Mouse (Mus musculus) CH12.LX (cell line): ENCODE data around the gene Akt3. TPM values are rescaled to one million over a fixed set of nuclear protein-coding genes. Genes with fewer than 3 reads are reported as not detected.

Experiments
- DNase-seq: peaks from one replicate; pipeline ENCODE4 v3.0.0-alpha.2; 2013; ENCODE audit errors: extremely low read depth
- H3K27ac ChIP-seq: 2 replicates; pipeline ENCODE4 v1.5.1; 2012; ENCODE audit warnings: low read depth, mild to moderate bottlenecking, control low read depth, moderate library complexity; ENCODE audit not compliant: insufficient read depth
- H3K27me3 ChIP-seq: replicated peaks from 2 replicates; pipeline ENCODE3; 2012; ENCODE audit warnings: inconsistent platforms
- H3K36me3 ChIP-seq, 2 experiments: replicated peaks in 1 of 2; 2 replicates each; pipeline versions ENCODE3 to v1.6.1; 2012; ENCODE audit warnings: inconsistent platforms in 1 of 2, low read length in 1 of 2, mild to moderate bottlenecking in 1 of 2, mixed read lengths in 1 of 2, moderate library complexity in 1 of 2; ENCODE audit not compliant: control insufficient read depth in 1 of 2, insufficient read depth in 1 of 2
- H3K4me1 ChIP-seq, 2 experiments: 2 replicates each; pipeline ENCODE4 v1.6.1; 2012; ENCODE audit warnings: inconsistent platforms in 1 of 2, moderate library complexity in 1 of 2; ENCODE audit not compliant: insufficient read depth in 2 of 2, control insufficient read depth in 1 of 2
- H3K4me2 ChIP-seq: 2 replicates; pipeline ENCODE4 v1.6.1; 2012; ENCODE audit warnings: low read depth, mild to moderate bottlenecking, control low read depth; ENCODE audit not compliant: poor library complexity, insufficient read depth, severe bottlenecking
- H3K4me3 ChIP-seq, 3 experiments: fragments of 150-350 bp in 1 of 3; sonication (generic) in 1 of 3; replicated peaks in 1 of 3; 2 replicates each; pipeline versions ENCODE3 to v1.5.1; 2011 to 2012; ENCODE audit warnings: low read depth in 2 of 3, low read length in 2 of 3, mild to moderate bottlenecking in 2 of 3, moderate library complexity in 2 of 3, control low read depth in 1 of 3, improper control_type of control experiment in 1 of 3, inconsistent platforms in 1 of 3, mixed read lengths in 1 of 3; ENCODE audit not compliant: poor library complexity in 1 of 3
- H3K79me2 ChIP-seq: replicated peaks from 2 replicates; pipeline ENCODE4 v1.6.1; 2012; ENCODE audit warnings: mild to moderate bottlenecking, moderate library complexity; ENCODE audit not compliant: control insufficient read depth, poor library complexity, insufficient read depth, severe bottlenecking; ENCODE audit errors: extremely low read depth
- H3K9ac ChIP-seq: 2 replicates; pipeline ENCODE4 v1.6.1; 2012; ENCODE audit warnings: low read depth, mild to moderate bottlenecking, control low read depth, moderate library complexity; ENCODE audit not compliant: insufficient read depth
- H3K9me3 ChIP-seq: replicated peaks from 2 replicates; pipeline ENCODE3; 2012; ENCODE audit warnings: low read length, inconsistent platforms, mixed read lengths
- BHLHE40 ChIP-seq: IDR thresholded peaks from 2 replicates; pipeline ENCODE4 v1.6.1; 2011; ENCODE audit warnings: mild to moderate bottlenecking, low read depth, low read length, improper control_type of control experiment
- CHD1 ChIP-seq: IDR thresholded peaks from 2 replicates; pipeline ENCODE4 v1.6.1; 2012; ENCODE audit warnings: low read depth, low read length, improper control_type of control experiment, inconsistent platforms
- EP300 ChIP-seq: IDR thresholded peaks from 2 replicates; pipeline ENCODE4 v1.6.1; 2011; ENCODE audit warnings: low read length, improper control_type of control experiment
- ETS1 ChIP-seq: conservative IDR thresholded peaks from 2 replicates; pipeline ENCODE4 v1.6.1; 2012; ENCODE audit warnings: low read depth, mild to moderate bottlenecking, inconsistent platforms, low read length, improper control_type of control experiment, moderate library complexity
- HCFC1 ChIP-seq: IDR thresholded peaks from 2 replicates; pipeline ENCODE4 v1.6.1; 2012; ENCODE audit warnings: low read depth, mild to moderate bottlenecking, inconsistent platforms, low read length, improper control_type of control experiment
- IRF4 ChIP-seq: IDR thresholded peaks from 2 replicates; pipeline ENCODE4 v1.6.1; 2014; ENCODE audit warnings: low read depth, mild to moderate bottlenecking, inconsistent platforms, low read length, improper control_type of control experiment
- JUN ChIP-seq: IDR thresholded peaks from 2 replicates; pipeline ENCODE4 v1.6.1; 2011; ENCODE audit warnings: low read depth, mild to moderate bottlenecking, low read length, improper control_type of control experiment, moderate library complexity; ENCODE audit not compliant: insufficient read depth
- JUND ChIP-seq: conservative IDR thresholded peaks from 2 replicates; pipeline ENCODE4 v1.6.1; 2011; ENCODE audit warnings: low read depth, low read length, improper control_type of control experiment
- KAT2A ChIP-seq: IDR thresholded peaks from 2 replicates; pipeline ENCODE4 v1.6.1; 2012; ENCODE audit warnings: low read length, improper control_type of control experiment, inconsistent platforms; ENCODE audit not compliant: insufficient replicate concordance
- MAFK ChIP-seq: IDR thresholded peaks from 2 replicates; pipeline ENCODE4 v1.6.1; 2011; ENCODE audit warnings: low read length, improper control_type of control experiment; ENCODE audit not compliant: insufficient replicate concordance
- MAX ChIP-seq: IDR thresholded peaks from 2 replicates; pipeline ENCODE4 v1.6.1; 2011; ENCODE audit warnings: low read length, improper control_type of control experiment
- MAZ ChIP-seq: IDR thresholded peaks from 2 replicates; pipeline ENCODE4 v1.6.1; 2012; ENCODE audit warnings: low read depth, mild to moderate bottlenecking, inconsistent platforms, low read length, improper control_type of control experiment, moderate library complexity
- MEF2A ChIP-seq: IDR thresholded peaks from 2 replicates; pipeline ENCODE4 v1.6.1; 2014; ENCODE audit warnings: low read depth, mild to moderate bottlenecking, inconsistent platforms, low read length, improper control_type of control experiment, borderline replicate concordance
- MXI1 ChIP-seq: IDR thresholded peaks from 2 replicates; pipeline ENCODE4 v1.6.1; 2011; ENCODE audit warnings: mild to moderate bottlenecking, low read depth, low read length, improper control_type of control experiment
- MYC ChIP-seq: IDR thresholded peaks from 2 replicates; pipeline ENCODE4 v1.6.1; 2011; ENCODE audit warnings: low read depth, mild to moderate bottlenecking, improper control_type of control experiment, low read length
- NELFE ChIP-seq: IDR thresholded peaks from 2 replicates; pipeline ENCODE4 v1.6.1; 2011; ENCODE audit warnings: low read depth, low read length, improper control_type of control experiment
- NRF1 ChIP-seq: IDR thresholded peaks from 2 replicates; pipeline ENCODE4 v1.6.1; 2014; ENCODE audit warnings: low read depth, mild to moderate bottlenecking, inconsistent platforms, low read length, improper control_type of control experiment, moderate library complexity
- PAX5 ChIP-seq: IDR thresholded peaks from 2 replicates; pipeline ENCODE4 v1.6.1; 2012; ENCODE audit warnings: low read length, inconsistent platforms, mixed read lengths
- POLR2A ChIP-seq: IDR thresholded peaks from 2 replicates; pipeline ENCODE4 v1.6.1; 2011; ENCODE audit warnings: low read depth, mild to moderate bottlenecking, improper control_type of control experiment, low read length
- POLR2AphosphoS2 ChIP-seq: IDR thresholded peaks from 2 replicates; pipeline ENCODE4 v1.6.1; 2011; ENCODE audit warnings: low read depth, low read length, improper control_type of control experiment
- RAD21 ChIP-seq: IDR thresholded peaks from 2 replicates; pipeline ENCODE4 v1.6.1; 2011; ENCODE audit warnings: low read depth, mild to moderate bottlenecking, low read length, improper control_type of control experiment, moderate library complexity
- RCOR1 ChIP-seq: conservative IDR thresholded peaks from 2 replicates; pipeline ENCODE4 v1.6.1; 2012; ENCODE audit warnings: low read depth, mild to moderate bottlenecking, inconsistent platforms, low read length, improper control_type of control experiment
- SIN3A ChIP-seq: IDR thresholded peaks from 2 replicates; pipeline ENCODE4 v1.6.1; 2012; ENCODE audit warnings: low read length, improper control_type of control experiment, inconsistent platforms
- TBP ChIP-seq: conservative IDR thresholded peaks from 2 replicates; pipeline ENCODE4 v1.6.1; 2011; ENCODE audit warnings: low read depth, low read length, improper control_type of control experiment
- TCF12 ChIP-seq: IDR thresholded peaks from 2 replicates; pipeline ENCODE4 v1.6.1; 2014; ENCODE audit warnings: low read depth, mild to moderate bottlenecking, inconsistent platforms, low read length, improper control_type of control experiment
- USF1 ChIP-seq: IDR thresholded peaks from 2 replicates; pipeline ENCODE4 v1.6.1; 2014; ENCODE audit warnings: low read depth, mild to moderate bottlenecking, inconsistent platforms, low read length, improper control_type of control experiment
- ZC3H11A ChIP-seq: IDR thresholded peaks from 2 replicates; pipeline ENCODE4 v1.6.1; 2012; ENCODE audit warnings: low read depth, mild to moderate bottlenecking, inconsistent platforms, low read length, improper control_type of control experiment
- ZKSCAN1 ChIP-seq: IDR thresholded peaks from 2 replicates; pipeline ENCODE4 v1.6.1; 2012; ENCODE audit warnings: low read depth, inconsistent platforms, low read length, improper control_type of control experiment, borderline replicate concordance
- ZMIZ1 ChIP-seq: IDR thresholded peaks from 2 replicates; pipeline ENCODE4 v1.6.1; 2012; ENCODE audit warnings: low read depth, mild to moderate bottlenecking, inconsistent platforms, low read length, improper control_type of control experiment
- ZNF384 ChIP-seq: IDR thresholded peaks from 2 replicates; pipeline ENCODE4 v1.6.1; 2012; ENCODE audit warnings: low read depth, low read length, improper control_type of control experiment, inconsistent platforms
- dilution Hi-C: fragments of 300-500 bp; cut with MboI; formaldehyde crosslinking; loops from 2 replicates; pipeline ENCODE4 v1.14.3; 2020; ENCODE audit warnings: low sequenced_read_pairs; ENCODE audit not compliant: extremely low pct_unique_long_range_greater_than_20kb, extremely low pct_ligation_motif_present
- in situ Hi-C: fragments of 300-500 bp; cut with MboI; formaldehyde crosslinking; loops from 3 replicates; pipeline ENCODE4 v1.14.3; 2019; ENCODE audit warnings: low sequenced_read_pairs, low pct_ligation_motif_present, low pct_unique_long_range_greater_than_20kb, mixed read lengths
- polyA plus RNA-seq: library from polyadenylated mRNA; unstranded; fragments of >175 nt; gene quantifications from 2 replicates; pipeline ENCODE4 v1.2.1, GENCODE M21; 2012; ENCODE audit warnings: low read depth; ENCODE audit not compliant: insufficient read length
- total RNA-seq, 2 experiments: library from RNA; depleted of rRNA; stranded (reverse); fragments of 300-350 nt in 1 of 2; fragments of >200 nt in 1 of 2; gene quantifications; 2 replicates each; pipeline ENCODE4 v1.2.3; 2012 to 2014

Akt3 gene
- total and polyA plus RNA-seq, 3 experiments: 0.34 to 1.3 (median 0.82) TPM

GRCm38 (mm10) chr1:177016729-177017128 lies 241.3 kb downstream of the Akt3 start:
- Histone ChIP-seq H3K9ac (no peak overlapping the region), H3K36me3 (peaks cover 7 to 23% of the 10 kb centered on the region in 2 experiments), H3K9me3 (no peaks in the 10 kb centered on the region), H3K4me1 (peaks cover 19 to 57% of the 10 kb centered on the region in 2 experiments), H3K4me2 (no peak overlapping the region), H3K27me3 (no peaks in the 10 kb centered on the region), H3K27ac (no peak overlapping the region), H3K4me3 (no peak overlapping the region), H3K79me2 (no peaks in the 10 kb centered on the region)
- dilution Hi-C loops (no loop called here), in situ Hi-C loops (loop anchor here (25.0 kb wide), 1 partner anchor 304 kb away; no protein-coding TSS in a partner anchor)
- no peak for DNase-seq
- TF ChIP-seq PAX5 (no peak), JUND (no peak), MYC (no peak), POLR2A (no peak), SIN3A (no peak), MAFK (no peak), ZC3H11A (no peak), ZMIZ1 (no peak), NELFE (no peak), IRF4 (no peak), HCFC1 (no peak), MXI1 (no peak), TBP (no peak), BHLHE40 (no peak), MAZ (no peak), RCOR1 (no peak), ZKSCAN1 (no peak), KAT2A (no peak), RAD21 (no peak), ZNF384 (no peak)

- in situ Hi-C loops (loop anchor here (25.0 kb wide), 1 partner anchor 304 kb away; no protein-coding TSS in a partner anchor), dilution Hi-C loops (no loop called here)
- Histone ChIP-seq H3K4me3 (no peak overlapping the region), H3K27me3 (no peaks in the 10 kb centered on the region), H3K9ac (no peak overlapping the region), H3K4me1 (peaks cover 19 to 57% of the 10 kb centered on the region in 2 experiments), H3K27ac (no peak overlapping the region), H3K36me3 (peaks cover 6 to 24% of the 10 kb centered on the region in 2 experiments), H3K79me2 (no peaks in the 10 kb centered on the region), H3K9me3 (no peaks in the 10 kb centered on the region), H3K4me2 (0 out of 2 replicates have a peak overlapping the region, but pooled peaks have one; percentile 19)
- TF ChIP-seq NRF1 (no peak), ETS1 (peak; percentile 84), SIN3A (no peak), MAX (no peak), CHD1 (0 out of 2 replicates have a peak, but pooled peaks have one; percentile 50), MAZ (no peak), USF1 (no peak), POLR2AphosphoS2 (no peak), EP300 (peak; percentile 19; the same call in 1 of the 2 replicates), TCF12 (no peak; the same call in 1 of the 2 replicates), MEF2A (peak; percentile 95), IRF4 (peak; percentile 25; the same call in 1 of the 2 replicates), BHLHE40 (no peak), TBP (no peak), PAX5 (no peak), JUN (peak; percentile 52; the same call in 1 of the 2 replicates), HCFC1 (no peak), JUND (no peak), RCOR1 (no peak), KAT2A (no peak), NELFE (no peak), RAD21 (no peak)
- peak; percentile 78 for DNase-seq
These were observed 242.1 kb downstream of the Akt3 start for GRCm38 (mm10) chr1:177015917-177016316.
